Mouse (Mus musculus): ENCODE data around the gene Myt1.

GRCm38 (mm10) chr2:181775786-181776185 lies 12.7 kb downstream of the Myt1 start:
- no peak for TF ChIP-seq CTCF (IDR thresholded peaks at IDR 0.05; ENCODE audit: low read depth)
- no peak for TF ChIP-seq EP300 (IDR thresholded peaks at IDR 0.05; ENCODE audit: low read depth)

Measured in heart, postnatal 0 days (tissue).